Mouse (Mus musculus) liver, embryonic 12.5 days (tissue): ENCODE data around the gene Gmppb. TPM values are rescaled to one million over a fixed set of nuclear protein-coding genes. Genes with fewer than 3 reads are reported as not detected.

Source experiments
- ATAC-seq: fragments of 200-750 bp; cut with Nextera tagmentation; 2 replicates; pipeline ENCODE4 v1.8.0; 2017; ENCODE audit warnings: moderate number of reproducible peaks, mild to moderate bottlenecking, moderate library complexity
- H3K27ac ChIP-seq: fragments of 300-500 bp; sonication (generic); 2 replicates; pipeline ENCODE4 v1.5.1; 2016; ENCODE audit warnings: mild to moderate bottlenecking
- H3K27me3 ChIP-seq: fragments of 300-500 bp; sonication (generic); replicated peaks from 2 replicates; pipeline ENCODE4 v1.6.1; 2016; ENCODE audit warnings: mild to moderate bottlenecking, moderate library complexity
- H3K36me3 ChIP-seq: fragments of 300-500 bp; sonication (generic); 2 replicates; pipeline ENCODE4 v1.6.1; 2016; ENCODE audit warnings: mild to moderate bottlenecking, moderate library complexity
- H3K4me1 ChIP-seq: fragments of 300-500 bp; sonication (generic); 2 replicates; pipeline ENCODE4 v1.6.1; 2016
- H3K4me2 ChIP-seq: fragments of 300-500 bp; sonication (generic); 2 replicates; pipeline ENCODE4 v1.6.1; 2016; ENCODE audit warnings: mild to moderate bottlenecking, moderate library complexity
- H3K4me3 ChIP-seq: fragments of 300-500 bp; sonication (generic); 2 replicates; pipeline ENCODE4 v1.5.1; 2016; ENCODE audit warnings: mild to moderate bottlenecking, moderate library complexity
- H3K9ac ChIP-seq: fragments of 300-500 bp; sonication (generic); 2 replicates; pipeline ENCODE4 v1.6.1; 2016; ENCODE audit warnings: mild to moderate bottlenecking, moderate library complexity
- H3K9me3 ChIP-seq: fragments of 300-500 bp; sonication (generic); replicated peaks from 2 replicates; pipeline ENCODE4 v1.6.1; 2016; ENCODE audit warnings: mild to moderate bottlenecking, moderate library complexity
- WGBS: fragments of 180-500 bp; shearing (Covaris S2); methylation state at CpG from one replicate; pipeline ENCODE4 v1.1.7; 2016; ENCODE audit not compliant: insufficient replicate concordance; 5-methylcytosine and 5-hydroxymethylcytosine counted together
- polyA plus RNA-seq: library from polyadenylated mRNA; unstranded; fragments of >200 nt; fragmentation: Nextera tagmentation; extraction: Ambion mirVana; gene quantifications from 2 replicates; pipeline ENCODE4 v1.2.1, GENCODE M21; 2016

Gene Gmppb
- polyA plus RNA-seq, 1 experiment from 2014 or later: 22.1 TPM

- H3K27ac ChIP-seq: no peak overlapping the region
- ATAC-seq: no peak
- no peak overlapping the region for H3K4me2 ChIP-seq
- peaks cover 46% of the 10 kb centered on the region for H3K4me1 ChIP-seq
- H3K9me3 ChIP-seq: no peaks in the 10 kb centered on the region
- H3K27me3 ChIP-seq: no peaks in the 10 kb centered on the region
- H3K36me3 ChIP-seq: peaks cover 100% of the 10 kb centered on the region
- 87% methylated on average over 7 of the region's 7 CpGs for WGBS
- no peak overlapping the region for H3K9ac ChIP-seq
- no peak overlapping the region for H3K4me3 ChIP-seq
Measured at GRCm38 (mm10) chr9:108067199-108067598, 18.2 kb downstream of the Gmppb start.

- peaks cover 47% of the 10 kb centered on the region for H3K4me1 ChIP-seq
- H3K36me3 ChIP-seq: peaks cover 100% of the 10 kb centered on the region
- no peak overlapping the region for H3K4me3 ChIP-seq
- ATAC-seq: no peak
- no peak overlapping the region for H3K4me2 ChIP-seq
- no peaks in the 10 kb centered on the region for H3K27me3 ChIP-seq
- 21% methylated on average over 8 of the region's 8 CpGs for WGBS
- no peak overlapping the region for H3K9ac ChIP-seq
- H3K27ac ChIP-seq: peak overlapping the region; percentile 68; the same call in 1 of the 2 replicates
- no peaks in the 10 kb centered on the region for H3K9me3 ChIP-seq
Measured at GRCm38 (mm10) chr9:108067900-108068299, 18.9 kb downstream of the Gmppb start.

- peaks cover 47% of the 10 kb centered on the region for H3K4me1 ChIP-seq
- no peak overlapping the region for H3K4me3 ChIP-seq
- 91% methylated on average over 9 of the region's 9 CpGs for WGBS
- no peak overlapping the region for H3K4me2 ChIP-seq
- peak overlapping the region; percentile 22; the same call in 1 of the 2 replicates for H3K27ac ChIP-seq
- no peak overlapping the region for H3K9ac ChIP-seq
- no peaks in the 10 kb centered on the region for H3K27me3 ChIP-seq
- no peaks in the 10 kb centered on the region for H3K9me3 ChIP-seq
- peaks cover 100% of the 10 kb centered on the region for H3K36me3 ChIP-seq
- no peak for ATAC-seq
Measured at GRCm38 (mm10) chr9:108069007-108069406, 20.0 kb downstream of the Gmppb start.

- Histone ChIP-seq H3K27me3 (no peaks in the 10 kb centered on the region), H3K36me3 (peaks cover 100% of the 10 kb centered on the region), H3K4me3 (no peak overlapping the region), H3K4me2 (no peak overlapping the region), H3K27ac (no peak overlapping the region), H3K4me1 (peaks cover 51% of the 10 kb centered on the region), H3K9me3 (no peaks in the 10 kb centered on the region), H3K9ac (no peak overlapping the region)
- 87% methylated on average over 7 of the region's 7 CpGs for WGBS
- no peak for ATAC-seq
Measured at GRCm38 (mm10) chr9:108069529-108069928, 20.5 kb downstream of the Gmppb start.

- H3K9me3 ChIP-seq: no peaks in the 10 kb centered on the region
- H3K4me3 ChIP-seq: no peak overlapping the region
- ATAC-seq: no peak
- no peak overlapping the region for H3K27ac ChIP-seq
- H3K9ac ChIP-seq: no peak overlapping the region
- H3K4me2 ChIP-seq: no peak overlapping the region
- peaks cover 99% of the 10 kb centered on the region for H3K36me3 ChIP-seq
- H3K27me3 ChIP-seq: no peaks in the 10 kb centered on the region
- H3K4me1 ChIP-seq: peaks cover 62% of the 10 kb centered on the region
- 86% methylated on average over 4 of the region's 4 CpGs for WGBS
Measured at GRCm38 (mm10) chr9:108071801-108072200, 22.8 kb downstream of the Gmppb start.

GRCm38 (mm10) chr9:108072481-108072924 lies 23.5 kb downstream of the Gmppb start:
- Histone ChIP-seq H3K27ac (no peak overlapping the region), H3K36me3 (peaks cover 99% of the 10 kb centered on the region), H3K9me3 (no peaks in the 10 kb centered on the region), H3K27me3 (no peaks in the 10 kb centered on the region), H3K4me2 (no peak overlapping the region), H3K4me3 (no peak overlapping the region), H3K9ac (peak overlapping the region; percentile 22; the same call in 1 of the 2 replicates), H3K4me1 (peaks cover 66% of the 10 kb centered on the region)
- ATAC-seq: no peak
- 76% methylated on average over 9 of the region's 9 CpGs for WGBS

GRCm38 (mm10) chr9:108073141-108073930 lies 24.3 kb downstream of the Gmppb start:
- Histone ChIP-seq H3K9ac (no peak overlapping the region; the same call in 1 of the 2 replicates), H3K9me3 (no peaks in the 10 kb centered on the region), H3K27ac (0 out of 2 replicates have a peak overlapping the region, but pooled peaks have one; percentile 30), H3K27me3 (no peaks in the 10 kb centered on the region), H3K4me3 (no peak overlapping the region), H3K4me1 (peaks cover 67% of the 10 kb centered on the region), H3K4me2 (no peak overlapping the region), H3K36me3 (peaks cover 95% of the 10 kb centered on the region)
- WGBS: 74% methylated on average over 7 of the region's 7 CpGs
- no peak for ATAC-seq

- Histone ChIP-seq H3K4me1 (peaks cover 95% of the 10 kb centered on the region), H3K9me3 (no peaks in the 10 kb centered on the region), H3K27me3 (peaks cover 20% of the 10 kb centered on the region), H3K36me3 (peaks cover 59% of the 10 kb centered on the region), H3K4me2 (peak within 1 kb of the TSS; percentile 83), H3K27ac (peak within 1 kb of the TSS; percentile 100), H3K4me3 (peak within 1 kb of the TSS; percentile 79), H3K9ac (peak within 1 kb of the TSS; percentile 98)
- peak; percentile 89 for ATAC-seq
- 23% methylated on average over 5 of the region's 5 CpGs for WGBS
Measured at GRCm38 (mm10) chr9:108080168-108080567, 31.1 kb downstream of the Gmppb start, which contains the start of gene Mst1. Mst1 (plus strand) TSS chr9:108080436.

- ATAC-seq: no peak
- Histone ChIP-seq H3K9me3 (no peaks in the 10 kb centered on the region), H3K36me3 (peaks cover 59% of the 10 kb centered on the region), H3K27me3 (peaks cover 20% of the 10 kb centered on the region), H3K27ac (peak overlapping the region; percentile 100), H3K4me1 (peaks cover 95% of the 10 kb centered on the region), H3K4me3 (peak overlapping the region; percentile 36), H3K9ac (peak overlapping the region; percentile 73), H3K4me2 (peak overlapping the region; percentile 83)
- 8% methylated on average over 19 of the region's 19 CpGs for WGBS
Measured at GRCm38 (mm10) chr9:108082549-108082948, 33.5 kb downstream of the Gmppb start.

GRCm38 (mm10) chr9:108082988-108083431 lies 34.0 kb downstream of the Gmppb start, which contains the start of gene Rnf123:
Rnf123 (minus strand) TSS chr9:108083346.
- Histone ChIP-seq H3K4me3 (peak within 1 kb of the TSS; percentile 36), H3K4me1 (peaks cover 93% of the 10 kb centered on the region), H3K27ac (peak within 1 kb of the TSS; percentile 100), H3K27me3 (peaks cover 20% of the 10 kb centered on the region), H3K36me3 (peaks cover 60% of the 10 kb centered on the region), H3K9ac (peak within 1 kb of the TSS; percentile 73), H3K9me3 (no peaks in the 10 kb centered on the region), H3K4me2 (peak within 1 kb of the TSS; percentile 83)
- ATAC-seq: peak; percentile 33
- WGBS: 14% methylated on average over 12 of the region's 12 CpGs

GRCm38 (mm10) chr9:108083561-108083960 lies 34.5 kb downstream of the Gmppb start:
- Histone ChIP-seq H3K36me3 (peaks cover 65% of the 10 kb centered on the region), H3K9ac (peak overlapping the region; percentile 73), H3K9me3 (no peaks in the 10 kb centered on the region), H3K27ac (peak overlapping the region; percentile 100), H3K4me1 (peaks cover 88% of the 10 kb centered on the region), H3K27me3 (peaks cover 20% of the 10 kb centered on the region), H3K4me3 (peak overlapping the region; percentile 36), H3K4me2 (peak overlapping the region; percentile 83)
- WGBS: 34% methylated on average over 6 of the region's 6 CpGs
- ATAC-seq: no peak

GRCm38 (mm10) chr9:108085261-108085660 lies 36.2 kb downstream of the Gmppb start:
- Histone ChIP-seq H3K4me1 (peaks cover 87% of the 10 kb centered on the region), H3K27ac (peak overlapping the region; percentile 100), H3K4me3 (no peak overlapping the region), H3K9ac (peak overlapping the region; percentile 73), H3K4me2 (peak overlapping the region; percentile 83), H3K9me3 (no peaks in the 10 kb centered on the region), H3K27me3 (peaks cover 20% of the 10 kb centered on the region), H3K36me3 (peaks cover 82% of the 10 kb centered on the region)
- ATAC-seq: no peak
- 86% methylated on average over 4 of the region's 4 CpGs for WGBS
